In genomic region chr9:53380595-53380994, GRCm38 (mm10) we compare ENCODE assay signal across 18 mouse cellular contexts.
"Had no signal": no experiment of that assay in that cellular context is flagged by ENCODE, and none has a peak within 500 bp of the region (broad histone marks: within the 10 kb centered on the region; RNA-seq: fewer than 3 reads in every experiment).

No protein-coding gene starts in this region.

- H3K4me2 ChIP-seq: lung, embryonic 15.5 days; midbrain, embryonic 12.5 days; neural tube, embryonic 12.5 days; stomach, embryonic 15.5 days had no signal

- H3K27me3 ChIP-seq: lung, embryonic 15.5 days; midbrain, embryonic 12.5 days; neural tube, embryonic 12.5 days; stomach, embryonic 15.5 days had no signal

- H3K36me3 ChIP-seq: lung, embryonic 15.5 days; midbrain, embryonic 10.5 days; midbrain, embryonic 12.5 days; neural tube, embryonic 12.5 days; stomach, embryonic 15.5 days had no signal

- H3K4me3 ChIP-seq: lung, embryonic 15.5 days; midbrain, embryonic 10.5 days; midbrain, embryonic 12.5 days; myocyte; neural tube, embryonic 12.5 days; stomach, embryonic 15.5 days had no signal

- H3K27ac ChIP-seq: lung, embryonic 15.5 days; midbrain, embryonic 10.5 days; midbrain, embryonic 12.5 days; neural tube, embryonic 12.5 days; stomach, embryonic 15.5 days; stomach, postnatal 0 days had no signal

- H3K9me3 ChIP-seq: lung, embryonic 15.5 days; midbrain, embryonic 10.5 days; midbrain, embryonic 12.5 days; neural tube, embryonic 12.5 days; stomach, embryonic 15.5 days had no signal

- ATAC-seq: liver, postnatal 0 days; lung, postnatal 0 days; midbrain, embryonic 16.5 days had no signal

- DNase-seq: liver, postnatal 0 days; lung, adult 2 months; lung, postnatal 14 days; lung, postnatal 4 days; midbrain, embryonic 14.5 days; right cerebral cortex, postnatal 14 days; thymus, adult 2 months; thymus, postnatal 25 days; thymus, postnatal 4 days had no signal

- H3K9ac ChIP-seq: liver, postnatal 0 days; lung, embryonic 15.5 days; midbrain, embryonic 12.5 days; neural tube, embryonic 12.5 days; stomach, embryonic 15.5 days had no signal
